ENCODE assay signal across 8 mouse cellular contexts in the genomic region with DNA sequence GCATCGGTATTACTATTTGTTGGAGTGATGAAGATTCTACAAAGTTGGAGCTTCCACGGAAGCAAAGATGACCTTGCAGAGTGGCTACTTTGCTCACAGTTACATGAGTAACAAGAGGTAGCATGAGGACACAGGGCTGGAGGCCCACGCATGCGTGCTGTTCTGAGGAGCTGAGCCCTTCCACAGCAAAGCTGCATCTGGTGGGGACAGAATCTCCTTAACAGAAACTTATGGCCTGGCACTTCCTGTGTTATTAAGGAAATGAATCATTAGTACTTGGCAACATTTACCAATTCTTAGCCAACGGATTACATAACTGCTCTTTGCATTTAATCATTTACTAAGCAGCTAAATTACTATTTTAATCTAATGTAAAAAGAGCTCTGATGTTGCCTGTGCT.
DNase-seq lines count a peak whose midpoint lies in the region; ATAC-seq and TF ChIP-seq lines count a peak whose summit lies in the region.
"Had no signal": no experiment of that assay in that cellular context is flagged by ENCODE, and none has a peak within 500 bp of the region (broad histone marks: within the 10 kb centered on the region; RNA-seq: fewer than 3 reads in every experiment).

No protein-coding gene starts in this region.

- H3K9ac ChIP-seq in intestine, postnatal 0 days (ENCODE audit: low read depth, low read length) = no peak overlapping the region
- H3K9ac ChIP-seq: liver, embryonic 15.5 days had no signal

- H3K4me2 ChIP-seq in intestine, postnatal 0 days (replicated peaks; ENCODE audit: low read depth) = no peak overlapping the region
- H3K4me2 ChIP-seq: liver, embryonic 15.5 days had no signal

- no peaks in the 10 kb centered on the region for H3K36me3 ChIP-seq in intestine, postnatal 0 days (ENCODE audit: control insufficient read depth, insufficient read depth)
- H3K36me3 ChIP-seq: liver, embryonic 15.5 days had no signal

- H3K4me1 ChIP-seq in intestine, postnatal 0 days (replicated peaks; ENCODE audit: control insufficient read depth, insufficient read depth, low read length) = no peaks in the 10 kb centered on the region
- H3K4me1 ChIP-seq: liver, embryonic 15.5 days had no signal

- WGBS in intestine, postnatal 0 days = 47% methylated on average over 5 of the region's 5 CpGs

- DNase-seq in adrenal gland, adult 8-10 months = peak; percentile 7
- peak; percentile 50 to 66 for DNase-seq in kidney, postnatal 36 days
- peak; percentile 33 for DNase-seq in lung, postnatal 14 days
- no peak for DNase-seq in retina, embryonic 14.5 days (ENCODE audit: low spot score)
- DNase-seq in adipocyte (ENCODE audit: low spot score) = no peak

- H3K27me3 ChIP-seq in intestine, postnatal 0 days (replicated peaks; ENCODE audit: control insufficient read depth, insufficient read depth, low read length) = no peaks in the 10 kb centered on the region
- H3K27me3 ChIP-seq: liver, embryonic 15.5 days had no signal

- no peak for TF ChIP-seq CTCF in intestine, postnatal 0 days (IDR thresholded peaks at IDR 0.05; ENCODE audit: low read depth)

- no peak overlapping the region for H3K27ac ChIP-seq in intestine, postnatal 0 days (ENCODE audit: low read depth, low read length)
- H3K27ac ChIP-seq: liver, embryonic 15.5 days had no signal

- no peaks in the 10 kb centered on the region for H3K9me3 ChIP-seq in intestine, postnatal 0 days (ENCODE audit: control insufficient read depth)
- H3K9me3 ChIP-seq: liver, embryonic 15.5 days had no signal

- peak; percentile 95 for ATAC-seq in common myeloid progenitor, adult 5-6 weeks (replicated peaks; ENCODE audit: low read depth, poor library complexity, severe bottlenecking)
- ATAC-seq in intestine, postnatal 0 days = no peak

- no peak overlapping the region for H3K4me3 ChIP-seq in intestine, postnatal 0 days (ENCODE audit: low read depth, low read length)
- H3K4me3 ChIP-seq: liver, embryonic 15.5 days had no signal

Comparison
In these comparisons a context has a peak if more than half of its experiments do, and no peak if none do; other contexts are left out.
1. DNase-seq: peak in adrenal gland, adult 8-10 months (single experiment), kidney, postnatal 36 days (2 of 2) and lung, postnatal 14 days (single experiment); none in retina, embryonic 14.5 days (single experiment) and adipocyte (single experiment).